Mouse (Mus musculus) c-Kit-positive CD71-positive TER-119-positive erythroid progenitor cells, embryonic 14.5 days (primary cell): ENCODE results near the gene Bcor.

Source experiments
- DNase-seq: peaks from one replicate; pipeline ENCODE4 v3.0.0-alpha.2; 2013; ENCODE audit warnings: low spot score

Bcor gene

GRCm38 (mm10) chrX:12085949-12086348 lies 74.2 kb downstream of the Bcor start:
- peak; percentile 27 for DNase-seq

GRCm38 (mm10) chrX:12085290-12085689 lies 74.9 kb downstream of the Bcor start:
- DNase-seq: no peak

- no peak for DNase-seq
Observed at GRCm38 (mm10) chrX:12084698-12085097, 75.5 kb downstream of the Bcor start.

GRCm38 (mm10) chrX:12083631-12084030 lies 76.5 kb downstream of the Bcor start:
- no peak for DNase-seq

- DNase-seq: no peak
Observed at GRCm38 (mm10) chrX:12082736-12083135, 77.4 kb downstream of the Bcor start.

- DNase-seq: no peak
Observed at GRCm38 (mm10) chrX:12082184-12082583, 78.0 kb downstream of the Bcor start.

- DNase-seq: no peak
Observed at GRCm38 (mm10) chrX:12081741-12082155, 78.4 kb downstream of the Bcor start.

- DNase-seq: no peak
Observed at GRCm38 (mm10) chrX:12080904-12081740, 79.0 kb downstream of the Bcor start.

- peak; percentile 48 for DNase-seq
Observed at GRCm38 (mm10) chrX:12080095-12080903, 79.9 kb downstream of the Bcor start.

GRCm38 (mm10) chrX:12079309-12080094 lies 80.7 kb downstream of the Bcor start:
- peak; percentile 24 for DNase-seq

- DNase-seq: no peak
Observed at GRCm38 (mm10) chrX:12079059-12079308, 81.2 kb downstream of the Bcor start.

- DNase-seq: peak; percentile 36
Observed at GRCm38 (mm10) chrX:12078195-12079058, 81.7 kb downstream of the Bcor start.

GRCm38 (mm10) chrX:12077601-12077980 lies 82.6 kb downstream of the Bcor start:
- DNase-seq: no peak

- DNase-seq: peak; percentile 69
Observed at GRCm38 (mm10) chrX:12076763-12077600, 83.2 kb downstream of the Bcor start.

- DNase-seq: no peak
Observed at GRCm38 (mm10) chrX:12072721-12073120, 87.4 kb downstream of the Bcor start.

GRCm38 (mm10) chrX:12068978-12069724 lies 91.0 kb downstream of the Bcor start:
- no peak for DNase-seq

- DNase-seq: no peak
Observed at GRCm38 (mm10) chrX:12067851-12068510, 92.2 kb downstream of the Bcor start.

GRCm38 (mm10) chrX:12067031-12067430 lies 93.1 kb downstream of the Bcor start:
- DNase-seq: no peak

- DNase-seq: no peak
Observed at GRCm38 (mm10) chrX:12065782-12066181, 94.4 kb downstream of the Bcor start.

- no peak for DNase-seq
Observed at GRCm38 (mm10) chrX:12062932-12063260, 97.3 kb downstream of the Bcor start.
